27 mouse cellular contexts compared by ENCODE assay signal in the genomic region with DNA sequence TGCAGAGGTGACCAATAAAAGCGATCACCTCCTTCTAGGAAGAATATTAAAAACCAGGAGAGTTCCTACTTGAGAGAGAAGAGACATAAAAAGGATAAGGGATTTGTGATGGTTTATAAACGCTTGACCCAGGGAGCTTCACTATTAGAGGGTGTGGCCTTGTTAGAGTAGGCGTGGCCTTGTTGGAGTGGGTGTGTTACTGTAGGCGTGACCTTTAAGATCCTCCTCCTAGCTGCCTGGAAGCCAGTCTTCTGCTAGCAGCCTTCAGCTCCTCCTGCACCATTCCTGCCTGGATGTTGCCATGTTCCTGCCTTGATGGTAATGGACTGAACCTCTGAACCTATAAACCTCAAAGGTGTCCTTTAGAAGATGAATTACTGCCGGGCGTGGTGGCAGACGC. TPM values are rescaled to one million over a fixed set of nuclear protein-coding genes. Genes with fewer than 3 reads are reported as not detected.
DNase-seq lines count a peak whose midpoint lies in the region; ATAC-seq and TF ChIP-seq lines count a peak whose summit lies in the region.
"Had no signal": no experiment of that assay in that cellular context is flagged by ENCODE, and none has a peak within 500 bp of the region (broad histone marks: within the 10 kb centered on the region; RNA-seq: fewer than 3 reads in every experiment).

No protein-coding gene starts in this region.

- TF ChIP-seq POLR2A in CH12.LX (IDR thresholded peaks at IDR 0.05; ENCODE audit: low read depth, low read length): no peak

- TF ChIP-seq EP300 in CH12.LX (IDR thresholded peaks at IDR 0.05; ENCODE audit: low read length): no peak

- no peaks in the 10 kb centered on the region for H3K9me3 ChIP-seq in CH12.LX (replicated peaks; ENCODE audit: low read length)
- no peaks in the 10 kb centered on the region for H3K9me3 ChIP-seq in liver, embryonic 13.5 days (replicated peaks)
- no peaks in the 10 kb centered on the region for H3K9me3 ChIP-seq in forebrain, embryonic 16.5 days (ENCODE audit: control insufficient read depth, low read length)
- H3K9me3 ChIP-seq in forebrain, embryonic 11.5 days (ENCODE audit: control insufficient read depth, low read length): no peaks in the 10 kb centered on the region
- H3K9me3 ChIP-seq: embryonic facial prominence, embryonic 13.5 days; forebrain, embryonic 13.5 days; heart, embryonic 13.5 days; midbrain, embryonic 13.5 days; neural tube, embryonic 12.5 days had no signal

- no peak overlapping the region for H3K27ac ChIP-seq in CH12.LX (ENCODE audit: insufficient read depth, low read depth)
- H3K27ac ChIP-seq in liver, embryonic 13.5 days: no peak overlapping the region
- no peak overlapping the region for H3K27ac ChIP-seq in forebrain, embryonic 16.5 days (ENCODE audit: low read length)
- H3K27ac ChIP-seq in forebrain, embryonic 11.5 days (ENCODE audit: low read depth, low read length): no peak overlapping the region
- H3K27ac ChIP-seq: embryonic facial prominence, embryonic 13.5 days; forebrain, embryonic 13.5 days; gastrocnemius, adult 2 months; heart, embryonic 13.5 days; hindbrain, postnatal 0 days; kidney, postnatal 0 days; limb, embryonic 12.5 days; midbrain, embryonic 13.5 days; neural tube, embryonic 12.5 days had no signal

- H3K9ac ChIP-seq in CH12.LX (ENCODE audit: insufficient read depth, low read depth): no peak overlapping the region
- no peak overlapping the region for H3K9ac ChIP-seq in liver, embryonic 13.5 days
- H3K9ac ChIP-seq in forebrain, embryonic 16.5 days (replicated peaks; ENCODE audit: low read depth, low read length): no peak overlapping the region
- H3K9ac ChIP-seq in forebrain, embryonic 11.5 days (ENCODE audit: low read length): no peak overlapping the region
- H3K9ac ChIP-seq: embryonic facial prominence, embryonic 13.5 days; forebrain, embryonic 13.5 days; heart, embryonic 13.5 days; limb, embryonic 12.5 days; lung, embryonic 14.5 days; midbrain, embryonic 13.5 days; neural tube, embryonic 12.5 days had no signal

- no peak for TF ChIP-seq CTCF in CH12.LX (conservative IDR thresholded peaks at IDR 0.05 in 1 of 2, IDR thresholded peaks at IDR 0.05 in 1 of 2; ENCODE audit: low read depth in 2 of 2, low read length in 2 of 2)

- H3K79me2 ChIP-seq in CH12.LX (replicated peaks; ENCODE audit: control insufficient read depth, extremely low read depth, insufficient read depth, poor library complexity, severe bottlenecking): no peaks in the 10 kb centered on the region

- no peak for TF ChIP-seq RAD21 in CH12.LX (IDR thresholded peaks at IDR 0.05; ENCODE audit: low read depth, low read length)

- H3K4me3 ChIP-seq in CH12.LX (replicated peaks in 1 of 3; ENCODE audit: low read depth in 2 of 3, low read length in 2 of 3, poor library complexity in 1 of 3): no peak overlapping the region
- no peak overlapping the region for H3K4me3 ChIP-seq in liver, embryonic 13.5 days (replicated peaks)
- no peak overlapping the region for H3K4me3 ChIP-seq in forebrain, embryonic 16.5 days (replicated peaks; ENCODE audit: low read length)
- H3K4me3 ChIP-seq in forebrain, embryonic 11.5 days (ENCODE audit: low read depth, low read length): no peak overlapping the region
- H3K4me3 ChIP-seq: embryonic facial prominence, embryonic 13.5 days; erythroblast, embryonic 14.5 days; forebrain, embryonic 13.5 days; gastrocnemius, adult 2 months; heart, embryonic 13.5 days; limb, embryonic 12.5 days; midbrain, embryonic 13.5 days; neural tube, embryonic 12.5 days had no signal

- no peaks in the 10 kb centered on the region for H3K36me3 ChIP-seq in CH12.LX (replicated peaks in 1 of 2; ENCODE audit: control insufficient read depth in 1 of 2, insufficient read depth in 1 of 2, low read length in 1 of 2)
- no peaks in the 10 kb centered on the region for H3K36me3 ChIP-seq in liver, embryonic 13.5 days
- H3K36me3 ChIP-seq in forebrain, embryonic 16.5 days (ENCODE audit: control insufficient read depth, insufficient read depth): no peaks in the 10 kb centered on the region
- H3K36me3 ChIP-seq in forebrain, embryonic 11.5 days (ENCODE audit: control insufficient read depth, insufficient read depth, low read length): no peaks in the 10 kb centered on the region
- H3K36me3 ChIP-seq: embryonic facial prominence, embryonic 13.5 days; heart, embryonic 13.5 days; limb, embryonic 12.5 days; midbrain, embryonic 13.5 days; neural tube, embryonic 12.5 days had no signal

- DNase-seq in CH12.LX (ENCODE audit: extremely low read depth) (peak; percentile 32), ES-CJ7 (ENCODE audit: low read depth, low spot score) (peak; percentile 74)
- DNase-seq in c-Kit-positive CD71-positive TER-119-positive erythroid progenitor cells, embryonic 14.5 days (ENCODE audit: low spot score): peak; percentile 44
- no peak for DNase-seq in liver, embryonic 13.5 days
- DNase-seq in layer of hippocampus, postnatal 10 days (ENCODE audit: low spot score in 2 of 2): no peak
- no peak for DNase-seq in forebrain, embryonic 11.5 days (ENCODE audit: low spot score)
- DNase-seq in right cerebral cortex, postnatal 36 days (ENCODE audit: low spot score in 2 of 2): no peak
- DNase-seq: adrenal gland, adult 2 months; cerebellum, adult 8-10 months; cerebellum, postnatal 36 days; embryo, embryonic 11 days; gastrocnemius, adult 2 months; heart, postnatal 14 days; kidney, adult 2 months; lung, embryonic 14.5 days; right cerebral cortex, adult 18-20 months; thymus, postnatal 14 days had no signal

- in situ Hi-C loops in CH12.LX (cut with MboI; ENCODE audit: low pct_ligation_motif_present, low pct_unique_long_range_greater_than_20kb, low sequenced_read_pairs): no loop called here

- no peak overlapping the region for H3K4me2 ChIP-seq in CH12.LX (ENCODE audit: insufficient read depth, low read depth, poor library complexity, severe bottlenecking)
- H3K4me2 ChIP-seq in liver, embryonic 13.5 days: no peak overlapping the region
- no peak overlapping the region for H3K4me2 ChIP-seq in forebrain, embryonic 16.5 days (ENCODE audit: low read length)
- no peak overlapping the region for H3K4me2 ChIP-seq in forebrain, embryonic 11.5 days (ENCODE audit: low read depth, low read length, severe bottlenecking)
- H3K4me2 ChIP-seq: embryonic facial prominence, embryonic 13.5 days; forebrain, embryonic 13.5 days; heart, embryonic 13.5 days; limb, embryonic 12.5 days; lung, embryonic 14.5 days; midbrain, embryonic 13.5 days; neural tube, embryonic 12.5 days had no signal

- ATAC-seq in liver, embryonic 13.5 days (ENCODE audit: low read depth): peak; percentile 73
- no peak for ATAC-seq in forebrain, embryonic 16.5 days
- ATAC-seq in forebrain, embryonic 11.5 days (replicated peaks; ENCODE audit: low FRiP score): no peak
- ATAC-seq: forebrain, embryonic 13.5 days; hindbrain, postnatal 0 days; midbrain, embryonic 13.5 days had no signal

- no peaks in the 10 kb centered on the region for H3K27me3 ChIP-seq in CH12.LX (replicated peaks)
- no peaks in the 10 kb centered on the region for H3K27me3 ChIP-seq in liver, embryonic 13.5 days
- no peaks in the 10 kb centered on the region for H3K27me3 ChIP-seq in forebrain, embryonic 16.5 days (replicated peaks; ENCODE audit: control insufficient read depth, insufficient read depth, low read length)
- no peaks in the 10 kb centered on the region for H3K27me3 ChIP-seq in forebrain, embryonic 11.5 days (ENCODE audit: control insufficient read depth, insufficient read depth, low read length)
- H3K27me3 ChIP-seq: embryonic facial prominence, embryonic 13.5 days; forebrain, embryonic 13.5 days; heart, embryonic 13.5 days; limb, embryonic 12.5 days; midbrain, embryonic 13.5 days; neural tube, embryonic 12.5 days had no signal

- H3K4me1 ChIP-seq in CH12.LX (ENCODE audit: control insufficient read depth in 1 of 2, insufficient read depth in 2 of 2): peaks cover 10 to 21% of the 10 kb centered on the region in 2 experiments
- H3K4me1 ChIP-seq in liver, embryonic 13.5 days (replicated peaks): peaks cover 43% of the 10 kb centered on the region
- H3K4me1 ChIP-seq in forebrain, embryonic 16.5 days (replicated peaks; ENCODE audit: control insufficient read depth, insufficient read depth, low read length): peaks cover 6% of the 10 kb centered on the region
- H3K4me1 ChIP-seq in forebrain, embryonic 11.5 days (replicated peaks; ENCODE audit: control insufficient read depth, insufficient read depth, low read length): no peaks in the 10 kb centered on the region
- H3K4me1 ChIP-seq: neural tube, embryonic 12.5 days had no signal

- 64% methylated on average over 7 of the region's 7 CpGs for WGBS in liver, embryonic 13.5 days (ENCODE audit: insufficient replicate concordance)
- 80% methylated on average over 7 of the region's 7 CpGs for WGBS in forebrain, embryonic 16.5 days
- whole genome bisulfite sequencing in forebrain, embryonic 11.5 days: 82% methylated on average over 7 of the region's 7 CpGs

- dilution Hi-C loops in CH12.LX (cut with MboI; ENCODE audit: extremely low pct_ligation_motif_present, extremely low pct_unique_long_range_greater_than_20kb, low sequenced_read_pairs): no loop called here

TF ChIP-seq in CH12.LX, 34 proteins besides CTCF, POLR2A, EP300 and RAD21:
- TF ChIP-seq MAFK (IDR thresholded peaks at IDR 0.05; ENCODE audit: insufficient replicate concordance, low read length) (no peak), SIN3A (IDR thresholded peaks at IDR 0.05; ENCODE audit: low read length) (no peak), IRF4 (IDR thresholded peaks at IDR 0.05; ENCODE audit: low read depth, low read length) (no peak), ZC3H11A (IDR thresholded peaks at IDR 0.05; ENCODE audit: low read depth, low read length) (no peak), UBTF (IDR thresholded peaks at IDR 0.05; ENCODE audit: low read depth, low read length) (no peak), JUN (IDR thresholded peaks at IDR 0.05; ENCODE audit: insufficient read depth, low read depth, low read length) (no peak), ZNF384 (IDR thresholded peaks at IDR 0.05; ENCODE audit: low read depth, low read length) (no peak), TCF12 (IDR thresholded peaks at IDR 0.05; ENCODE audit: low read depth, low read length) (no peak), USF1 (IDR thresholded peaks at IDR 0.05; ENCODE audit: low read depth, low read length) (no peak), JUND (conservative IDR thresholded peaks at IDR 0.05; ENCODE audit: low read depth, low read length) (no peak), ZKSCAN1 (IDR thresholded peaks at IDR 0.05; ENCODE audit: borderline replicate concordance, low read depth, low read length) (no peak), USF2 (conservative IDR thresholded peaks at IDR 0.05; ENCODE audit: low read depth, low read length) (no peak)

RNA-seq across cellular contexts. Expression of a gene that starts 28.7 kb away (rescaled TPM):
- total RNA-seq in CH12.LX (2012; rRNA removed) (149 and 174 TPM in 2 replicates), CH12.LX (2014; rRNA removed) (65.1 and 71.8 TPM in 2 replicates)
- 133 and 137 TPM in 2 replicates for polyA plus RNA-seq in CH12.LX (2012; ENCODE audit: insufficient read length, low read depth)
- 21.0 TPM in 2 replicates for polyA plus RNA-seq in liver, embryonic 13.5 days (2015; fragmentation: Nextera tagmentation; extraction: Ambion mirVana)
- polyA plus RNA-seq in forebrain, embryonic 16.5 days (2015; fragmentation: Nextera tagmentation; extraction: Ambion mirVana): 132 and 135 TPM in 2 replicates
- 100 to 1,000 TPM in 1 of 2 experiments, 10 to 100 TPM in 1; 93.3 to 101 TPM for total RNA-seq in layer of hippocampus, postnatal 10 days (2021)
- 73.8 and 82.0 TPM in 2 replicates for polyA plus RNA-seq in forebrain, embryonic 11.5 days (2014; fragmentation: Nextera tagmentation; extraction: Ambion mirVana)

Comparison
In these comparisons a context has a peak if more than half of its experiments do, and no peak if none do; other contexts are left out.
1. DNase-seq: peak in CH12.LX (single experiment), ES-CJ7 (single experiment) and c-Kit-positive CD71-positive TER-119-positive erythroid progenitor cells, embryonic 14.5 days (single experiment); none in liver, embryonic 13.5 days (single experiment), layer of hippocampus, postnatal 10 days (0 of 2), forebrain, embryonic 11.5 days (single experiment) and right cerebral cortex, postnatal 36 days (0 of 2).